Mouse (Mus musculus): Measurements from ENCODE around the gene Klhl2.

GRCm38 (mm10) chr8:64733271-64733943 lies 116.4 kb downstream of the Klhl2 start, which contains the start of gene Msmo1:
- no peak for TF ChIP-seq CTCF (IDR thresholded peaks at IDR 0.05; ENCODE audit: low read depth)
- TF ChIP-seq EP300 (IDR thresholded peaks at IDR 0.05; ENCODE audit: low read depth): no peak
